In the genomic region with DNA sequence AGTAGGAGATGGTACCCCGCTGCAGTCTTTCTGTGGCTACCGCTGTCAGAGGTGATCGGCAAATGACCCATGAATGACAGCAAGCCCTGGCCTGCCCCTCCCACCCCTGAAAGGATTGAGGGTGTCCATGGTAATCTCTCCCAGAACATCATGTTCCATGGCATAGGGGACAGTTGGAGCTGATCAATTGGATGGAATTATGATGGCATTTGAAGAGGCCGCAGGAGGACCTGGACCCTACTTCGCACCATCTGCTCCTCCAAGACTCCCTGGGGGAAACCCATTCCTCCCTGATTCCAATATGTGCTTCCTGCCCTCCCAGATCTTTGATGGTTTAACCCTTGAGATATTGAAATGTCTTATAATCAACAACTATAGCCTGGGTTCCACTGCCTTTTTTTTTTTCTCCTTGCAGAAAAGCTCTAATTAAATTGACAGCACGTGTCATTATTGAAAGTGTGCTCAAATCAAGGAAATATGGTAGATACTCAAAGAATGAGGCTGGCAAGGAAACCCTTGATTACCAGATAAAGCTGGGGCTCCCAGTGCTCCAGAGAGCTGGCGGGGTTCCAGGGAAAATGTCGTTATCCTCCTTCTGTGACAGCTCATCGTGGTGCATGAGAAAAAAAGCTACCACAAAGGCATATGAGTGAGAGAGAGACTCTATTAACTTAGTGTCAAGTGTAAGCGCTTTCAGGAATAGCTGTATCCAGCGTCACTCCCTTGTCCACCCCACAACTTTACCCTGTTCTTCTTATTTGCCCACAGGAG, we compare ENCODE assay signal across 12 mouse cellular contexts.
DNase-seq lines count a peak whose midpoint lies in the region; ATAC-seq and TF ChIP-seq lines count a peak whose summit lies in the region.
"Had no signal": no experiment of that assay in that cellular context is flagged by ENCODE, and none has a peak within 500 bp of the region (broad histone marks: within the 10 kb centered on the region; RNA-seq: fewer than 3 reads in every experiment).

No protein-coding gene starts in this region.

- no peak for ATAC-seq in forebrain, embryonic 14.5 days
- no peak for ATAC-seq in midbrain, embryonic 16.5 days
- ATAC-seq: intestine, embryonic 15.5 days; lung, postnatal 0 days had no signal

- H3K27ac ChIP-seq in forebrain, embryonic 14.5 days (ENCODE audit: low read depth, low read length): no peak overlapping the region
- no peak overlapping the region for H3K27ac ChIP-seq in forebrain, embryonic 10.5 days
- H3K27ac ChIP-seq in left cerebral cortex, adult 2 months: no peak overlapping the region
- peak overlapping the region; percentile 26; the same call in 1 of the 2 replicates for H3K27ac ChIP-seq in midbrain, embryonic 16.5 days (ENCODE audit: low read length)
- H3K27ac ChIP-seq: embryonic facial prominence, embryonic 12.5 days; intestine, embryonic 15.5 days had no signal

- no peak overlapping the region for H3K4me3 ChIP-seq in forebrain, embryonic 14.5 days (ENCODE audit: low read depth, low read length)
- H3K4me3 ChIP-seq in forebrain, embryonic 10.5 days: no peak overlapping the region
- H3K4me3 ChIP-seq in left cerebral cortex, adult 2 months: no peak overlapping the region
- no peak overlapping the region for H3K4me3 ChIP-seq in midbrain, embryonic 16.5 days (ENCODE audit: low read depth, low read length)
- H3K4me3 ChIP-seq: embryonic facial prominence, embryonic 12.5 days; intestine, embryonic 15.5 days had no signal

- H3K27me3 ChIP-seq in forebrain, embryonic 14.5 days (replicated peaks; ENCODE audit: control insufficient read depth, insufficient read depth, low read length): no peaks in the 10 kb centered on the region
- H3K27me3 ChIP-seq in forebrain, embryonic 10.5 days (ENCODE audit: poor library complexity, severe bottlenecking): no peaks in the 10 kb centered on the region
- H3K27me3 ChIP-seq in midbrain, embryonic 16.5 days (ENCODE audit: control insufficient read depth, insufficient read depth, low read depth, low read length): no peaks in the 10 kb centered on the region
- H3K27me3 ChIP-seq: embryonic facial prominence, embryonic 12.5 days; intestine, embryonic 15.5 days had no signal

- WGBS in forebrain, embryonic 14.5 days: 60% methylated on average over 11 of the region's 11 CpGs
- 84% methylated on average over 11 of the region's 11 CpGs for WGBS in forebrain, embryonic 10.5 days
- WGBS in midbrain, embryonic 16.5 days: 59% methylated on average over 11 of the region's 11 CpGs

- no peaks in the 10 kb centered on the region for H3K36me3 ChIP-seq in forebrain, embryonic 14.5 days (ENCODE audit: control insufficient read depth, insufficient read depth, low read length)
- no peaks in the 10 kb centered on the region for H3K36me3 ChIP-seq in forebrain, embryonic 10.5 days (replicated peaks)
- no peaks in the 10 kb centered on the region for H3K36me3 ChIP-seq in midbrain, embryonic 16.5 days (ENCODE audit: control insufficient read depth, insufficient read depth, low read length)
- H3K36me3 ChIP-seq: embryonic facial prominence, embryonic 12.5 days; intestine, embryonic 15.5 days had no signal

- no peak overlapping the region for H3K4me2 ChIP-seq in forebrain, embryonic 14.5 days (ENCODE audit: low read length)
- no peak overlapping the region for H3K4me2 ChIP-seq in midbrain, embryonic 16.5 days (ENCODE audit: low read length)
- H3K4me2 ChIP-seq: embryonic facial prominence, embryonic 12.5 days; intestine, embryonic 15.5 days had no signal

- intact Hi-C loops in left cerebral cortex, postnatal 14 days (cut with DNase I): no loop called here
- intact Hi-C loops in left cerebral cortex, adult 2 months (cut with DNase I): no loop called here

- TF ChIP-seq CTCF in left cerebral cortex, adult 2 months (IDR thresholded peaks at IDR 0.05): no peak

- H3K9me3 ChIP-seq in forebrain, embryonic 14.5 days (replicated peaks; ENCODE audit: control insufficient read depth, low read length): no peaks in the 10 kb centered on the region
- no peaks in the 10 kb centered on the region for H3K9me3 ChIP-seq in forebrain, embryonic 10.5 days
- H3K9me3 ChIP-seq in midbrain, embryonic 16.5 days (replicated peaks; ENCODE audit: control insufficient read depth, low read length, poor library complexity, severe bottlenecking): no peaks in the 10 kb centered on the region
- H3K9me3 ChIP-seq: embryonic facial prominence, embryonic 12.5 days; intestine, embryonic 15.5 days had no signal

- peak; percentile 88 for DNase-seq in forebrain, embryonic 14.5 days (ENCODE audit: low spot score)
- no peak for DNase-seq in forebrain, embryonic 10.5 days (ENCODE audit: extremely low spot score, low spot score)
- DNase-seq in left cerebral cortex, postnatal 14 days (ENCODE audit: low spot score in 2 of 2): peak; percentile 38 to 70
- no peak for DNase-seq in left cerebral cortex, adult 2 months (ENCODE audit: extremely low spot score in 1 of 2, low spot score in 2 of 2)
- peak; percentile 37 for DNase-seq in brain, embryonic 18.5 days (ENCODE audit: low read depth, low spot score)
- no peak for DNase-seq in c-Kit-positive CD71-positive TER-119-positive erythroid progenitor cells, embryonic 14.5 days (ENCODE audit: low spot score)
- DNase-seq: kidney, postnatal 36 days; thymus, postnatal 4 days had no signal

- H3K9ac ChIP-seq in forebrain, embryonic 14.5 days (ENCODE audit: low read length): no peak overlapping the region
- no peak overlapping the region for H3K9ac ChIP-seq in midbrain, embryonic 16.5 days (ENCODE audit: low read depth, low read length)
- H3K9ac ChIP-seq: embryonic facial prominence, embryonic 12.5 days; intestine, embryonic 15.5 days had no signal

- H3K4me1 ChIP-seq in forebrain, embryonic 14.5 days (ENCODE audit: control insufficient read depth, insufficient read depth, low read length): peaks cover 13% of the 10 kb centered on the region
- H3K4me1 ChIP-seq in forebrain, embryonic 10.5 days: peaks cover 5% of the 10 kb centered on the region; the same call in 1 of the 2 replicates
- peaks cover 14% of the 10 kb centered on the region for H3K4me1 ChIP-seq in midbrain, embryonic 16.5 days (ENCODE audit: control insufficient read depth, insufficient read depth, low read length)
- H3K4me1 ChIP-seq: embryonic facial prominence, embryonic 12.5 days; intestine, embryonic 15.5 days had no signal

Comparison
In these comparisons a context has a peak if more than half of its experiments do, and no peak if none do; other contexts are left out.
1. DNase-seq: peak in forebrain, embryonic 14.5 days (single experiment), left cerebral cortex, postnatal 14 days (2 of 2) and brain, embryonic 18.5 days (single experiment); none in forebrain, embryonic 10.5 days (single experiment), left cerebral cortex, adult 2 months (0 of 2) and c-Kit-positive CD71-positive TER-119-positive erythroid progenitor cells, embryonic 14.5 days (single experiment).